Mouse (Mus musculus) forelimb bud, embryonic 11.5 days (tissue): Measurements from ENCODE around the gene Gm10188.

Experiments
- DNase-seq: peaks from one replicate; pipeline ENCODE4 v3.0.0-alpha.2; 2012; ENCODE audit warnings: low read depth, low spot score

Gene Gm10188

DNA sequence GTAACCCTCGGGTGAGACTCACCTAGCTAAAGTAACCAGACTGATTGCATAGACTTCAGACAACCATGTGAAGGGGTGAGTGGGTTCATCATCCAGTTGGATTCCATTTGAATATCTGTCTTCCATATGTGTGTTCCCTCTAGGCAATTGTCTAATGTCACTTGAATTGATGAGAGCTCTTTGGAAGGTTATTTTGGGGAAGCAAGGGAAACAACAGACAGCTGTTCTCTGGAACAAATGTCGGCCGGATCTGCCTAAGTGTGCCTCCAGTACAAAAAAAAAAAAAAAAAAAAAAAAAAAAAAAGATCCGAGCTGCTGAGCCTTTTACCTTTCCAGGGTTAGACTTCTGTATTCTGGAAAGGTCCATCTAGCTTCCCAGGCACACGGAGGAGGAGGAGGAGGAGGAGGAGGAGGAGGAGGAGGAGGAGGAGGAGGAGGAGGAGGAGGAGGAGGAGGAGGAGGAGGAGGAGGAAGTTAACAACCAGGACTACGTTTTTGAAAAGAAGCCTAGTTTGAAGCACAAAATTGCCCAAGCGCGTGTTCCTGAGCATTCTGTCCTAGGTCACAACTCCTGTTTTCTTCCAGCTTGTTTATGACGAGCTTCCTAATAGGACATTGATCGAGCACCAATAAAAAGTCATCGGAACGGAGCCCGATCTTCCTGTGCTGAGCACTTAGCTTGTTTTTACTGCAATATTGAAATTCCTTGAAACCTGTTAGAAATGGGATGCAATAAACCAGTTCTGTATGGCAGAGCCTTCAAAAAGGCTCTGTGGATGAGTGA is 3.1 kb downstream of the Gm10188 start:
- no peak for DNase-seq

DNA sequence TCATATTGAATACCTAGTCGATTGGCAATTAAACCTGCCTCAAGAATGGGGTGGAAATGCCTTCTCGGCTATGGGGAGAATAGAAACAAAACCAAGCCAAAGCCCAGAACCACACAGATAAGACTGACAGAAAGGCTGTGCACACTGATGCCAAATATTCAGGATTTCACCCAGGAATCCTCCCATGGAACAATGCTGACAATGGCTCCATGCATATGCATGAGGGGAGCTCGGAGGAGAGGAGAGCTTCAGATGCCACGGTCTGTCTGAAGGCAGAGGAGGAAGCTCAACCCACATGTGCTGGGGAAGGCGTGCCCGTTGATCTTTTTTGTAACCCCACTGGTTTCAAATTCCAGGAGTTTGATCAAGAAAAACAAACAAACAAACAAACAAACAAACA is 7.4 kb downstream of the Gm10188 start:
- no peak for DNase-seq

DNA sequence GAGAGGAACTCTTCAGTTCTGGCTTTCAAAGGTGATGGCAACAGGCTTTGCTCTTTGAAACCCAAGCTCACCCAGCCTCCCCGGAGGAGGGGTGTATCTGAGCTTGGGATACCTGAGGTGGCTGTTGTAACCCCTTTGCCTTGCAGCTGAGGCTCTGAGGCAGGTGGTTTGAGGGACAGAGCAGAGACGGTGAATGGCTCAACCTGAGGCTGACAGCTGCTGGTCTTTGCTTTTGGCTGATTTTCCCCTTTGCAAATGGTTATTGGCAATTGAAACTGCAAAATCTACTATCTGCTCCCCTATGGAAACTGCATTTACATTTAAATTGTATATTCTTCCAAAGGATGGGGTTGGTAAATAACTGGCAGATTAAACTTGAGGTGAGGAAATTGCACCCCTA is 7.9 kb downstream of the Gm10188 start:
- DNase-seq: no peak

DNA sequence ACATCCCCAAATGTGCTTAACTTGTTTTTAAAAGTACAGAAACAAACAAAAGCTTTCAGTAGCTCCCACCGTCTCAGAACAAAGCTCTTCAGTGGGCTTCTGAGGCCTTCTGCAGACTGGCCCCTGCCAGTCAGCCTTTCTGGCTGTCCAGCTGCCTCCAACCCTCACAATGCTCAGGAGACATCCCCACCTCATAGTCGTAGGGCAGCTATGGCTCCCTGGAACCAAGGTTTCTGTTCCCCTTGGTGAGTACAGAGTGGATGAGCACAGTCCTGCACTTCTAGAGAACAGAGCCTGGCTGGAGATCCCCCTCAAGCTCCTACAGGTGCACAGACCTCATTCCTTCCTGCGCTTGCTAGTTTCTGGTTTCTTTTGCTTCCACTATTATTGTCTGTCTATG is 13.3 kb downstream of the Gm10188 start:
- no peak for DNase-seq

DNA sequence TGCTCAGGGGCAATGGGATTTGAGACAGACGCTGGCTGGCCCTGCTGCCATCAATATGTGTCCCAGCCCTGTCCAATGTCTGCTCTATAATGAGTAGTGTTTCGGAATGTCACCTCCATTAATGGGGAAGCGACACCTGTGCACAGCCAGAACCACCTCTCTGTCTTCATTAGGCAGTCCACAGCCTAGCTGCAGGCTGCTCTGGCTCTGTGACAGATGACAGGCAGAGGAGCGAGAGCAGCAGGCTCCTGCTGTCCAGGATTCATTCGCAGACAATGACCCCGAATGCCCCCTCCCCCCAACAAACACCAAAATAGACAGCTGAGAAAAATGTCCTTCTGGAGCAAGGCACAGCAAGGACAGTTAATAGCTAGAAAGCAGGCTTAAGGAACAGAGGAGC is 16.5 kb downstream of the Gm10188 start:
- DNase-seq: no peak

DNA sequence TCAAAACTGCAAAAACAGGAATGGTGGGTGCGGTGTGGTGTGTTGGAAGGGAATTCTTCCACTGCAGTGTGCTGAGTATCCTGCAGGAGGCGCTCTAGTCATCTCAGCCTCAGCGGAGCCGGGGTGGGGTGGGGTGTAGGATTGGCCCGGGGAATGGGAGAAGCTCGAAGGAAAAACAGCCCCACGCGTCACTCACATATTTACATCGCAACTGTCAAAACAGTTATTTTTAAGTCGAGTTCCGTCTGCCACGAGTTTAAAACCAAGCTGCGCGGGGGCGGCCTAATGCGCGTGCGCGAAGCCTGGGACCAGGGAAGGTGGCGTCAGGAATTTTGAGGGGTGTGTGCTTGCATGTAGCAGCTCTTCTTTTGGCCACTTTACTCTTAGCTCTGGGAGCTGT is 17.3 kb downstream of the Gm10188 start:
- DNase-seq: peak; percentile 49

DNA sequence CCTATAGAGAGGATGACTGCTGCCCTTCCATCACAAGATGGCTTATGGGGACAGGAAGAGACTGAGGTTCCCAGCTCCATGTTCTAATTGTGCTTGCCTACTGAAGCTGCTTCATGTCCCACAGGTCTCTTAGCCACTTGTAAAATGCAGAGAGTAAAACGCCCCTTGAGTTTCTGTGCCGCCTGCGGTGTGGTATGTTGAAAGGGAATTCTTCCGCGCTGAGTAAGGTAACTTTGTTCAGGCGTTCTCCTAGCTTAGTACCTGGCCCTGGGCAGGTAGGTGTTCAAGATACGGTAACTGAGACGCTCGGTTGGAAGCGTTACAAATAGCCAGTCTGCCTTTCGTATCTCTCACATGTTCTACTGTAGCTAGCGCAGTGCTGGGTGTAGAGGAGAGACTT is 17.9 kb downstream of the Gm10188 start:
- DNase-seq: no peak

DNA sequence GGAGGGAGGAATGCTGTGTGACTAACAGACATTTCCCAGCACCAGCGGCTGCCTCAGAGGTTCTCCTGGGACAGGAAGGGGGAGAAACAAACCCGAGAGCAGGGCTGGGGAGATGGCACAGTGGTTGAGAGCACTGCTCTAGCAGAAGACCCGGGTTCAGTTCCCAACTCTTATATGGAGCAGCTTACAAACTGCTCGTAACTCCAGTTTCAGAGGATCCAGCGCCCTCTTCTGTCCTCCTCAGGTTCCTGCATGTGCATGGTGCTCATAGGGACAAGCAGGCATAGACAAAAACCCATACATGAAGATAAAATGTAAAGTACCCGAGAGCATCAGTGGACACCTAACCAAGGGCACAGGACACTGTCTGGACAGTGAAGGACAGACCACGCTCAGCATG is 18.6 kb downstream of the Gm10188 start:
- peak; percentile 51 for DNase-seq

DNA sequence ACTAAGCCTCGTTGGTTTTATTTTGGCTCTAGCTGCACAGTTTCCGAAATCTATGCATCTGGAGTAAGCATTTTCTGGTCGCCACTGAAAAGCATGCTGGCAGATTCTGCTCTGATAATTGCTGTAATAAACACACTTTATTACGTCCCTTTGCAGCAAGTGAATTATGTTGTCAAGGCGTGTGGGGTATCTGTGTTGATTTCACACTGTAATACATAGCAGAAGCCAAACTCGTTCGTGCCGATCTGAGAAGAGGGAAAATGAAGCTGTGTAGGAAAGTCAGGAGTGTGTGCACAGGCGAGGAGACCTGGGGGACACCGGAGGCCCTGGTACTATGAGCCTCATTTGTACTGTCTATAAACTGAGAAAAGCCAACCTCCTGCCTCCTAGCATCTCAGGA is 20.2 kb downstream of the Gm10188 start:
- no peak for DNase-seq

DNA sequence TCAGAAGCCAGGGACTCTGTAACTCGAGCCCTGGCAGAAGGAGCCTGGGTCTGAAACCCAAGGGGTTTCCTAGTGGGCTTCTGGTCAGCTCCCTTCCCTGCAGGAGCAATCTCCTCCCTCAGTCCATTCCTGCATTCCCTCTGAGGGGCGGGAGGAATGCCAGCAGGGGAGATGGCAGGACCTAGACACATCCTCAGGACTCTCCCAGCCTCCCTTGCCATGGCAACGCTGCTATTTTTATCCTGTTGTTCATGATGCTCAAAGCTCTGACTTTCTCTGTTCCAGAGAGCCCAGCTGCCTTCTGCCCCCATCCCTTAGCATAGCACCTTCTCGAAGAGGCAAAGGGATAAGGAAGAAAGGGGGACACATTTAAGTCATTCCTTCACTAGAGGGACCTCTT is 21.4 kb downstream of the Gm10188 start:
- DNase-seq: no peak

DNA sequence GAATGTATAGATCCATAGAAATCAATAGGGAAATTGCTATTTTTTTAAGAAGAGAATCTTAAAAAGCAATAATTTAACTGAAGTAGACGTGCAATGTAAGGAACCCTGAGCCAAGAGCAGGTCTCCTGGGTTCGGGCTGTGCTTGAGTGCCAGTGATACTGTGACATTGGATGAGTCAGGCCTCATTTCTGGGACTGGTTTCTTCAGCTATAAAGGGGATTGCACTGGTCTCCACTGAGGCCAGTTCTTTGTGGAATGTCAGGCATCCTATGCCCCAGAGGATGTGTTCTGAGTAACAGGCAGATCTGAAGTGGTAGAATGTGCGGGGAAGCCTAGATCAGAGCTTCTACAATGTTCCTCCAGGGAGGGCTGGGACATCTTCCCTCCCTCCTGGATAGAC is 22.7 kb downstream of the Gm10188 start:
- no peak for DNase-seq

DNA sequence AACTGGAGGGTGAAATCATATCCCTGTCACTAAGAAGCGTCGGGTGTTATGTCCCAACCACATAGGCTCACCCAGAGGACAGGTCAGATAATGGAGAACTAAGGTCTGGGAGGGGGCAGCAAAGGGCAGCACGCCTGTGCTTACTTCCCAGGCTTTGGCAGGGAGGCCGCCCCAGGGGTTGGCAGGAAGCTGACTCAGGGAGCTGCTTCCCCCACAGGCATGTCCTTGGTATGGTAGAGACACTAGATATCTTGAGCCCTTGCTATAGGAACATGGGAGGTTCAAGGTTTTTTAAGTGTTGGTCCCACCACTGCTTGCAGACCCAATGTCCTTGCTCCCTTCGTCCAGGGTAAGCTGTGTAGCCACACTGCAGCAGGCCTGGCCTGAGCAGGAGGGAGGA is 23.6 kb downstream of the Gm10188 start:
- DNase-seq: no peak

DNA sequence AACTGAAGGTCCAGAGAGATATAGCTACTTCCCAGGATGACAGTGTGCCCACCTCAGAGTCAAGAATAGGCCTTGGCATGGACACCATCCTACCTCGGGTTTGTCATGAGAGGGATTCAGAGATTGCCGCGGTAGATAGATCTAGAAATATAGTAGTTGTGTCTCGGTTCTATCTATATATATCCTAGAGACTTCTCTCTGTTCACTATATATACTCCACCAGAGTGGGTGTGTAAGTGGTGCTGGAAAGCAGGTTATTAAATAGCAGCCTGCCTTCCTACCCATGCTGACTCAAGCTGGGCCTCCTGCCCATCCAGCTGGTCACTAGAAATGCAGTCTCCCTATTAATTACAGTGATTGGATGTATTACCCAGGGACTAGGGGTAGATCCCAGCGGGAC is 26.8 kb downstream of the Gm10188 start:
- DNase-seq: no peak

DNA sequence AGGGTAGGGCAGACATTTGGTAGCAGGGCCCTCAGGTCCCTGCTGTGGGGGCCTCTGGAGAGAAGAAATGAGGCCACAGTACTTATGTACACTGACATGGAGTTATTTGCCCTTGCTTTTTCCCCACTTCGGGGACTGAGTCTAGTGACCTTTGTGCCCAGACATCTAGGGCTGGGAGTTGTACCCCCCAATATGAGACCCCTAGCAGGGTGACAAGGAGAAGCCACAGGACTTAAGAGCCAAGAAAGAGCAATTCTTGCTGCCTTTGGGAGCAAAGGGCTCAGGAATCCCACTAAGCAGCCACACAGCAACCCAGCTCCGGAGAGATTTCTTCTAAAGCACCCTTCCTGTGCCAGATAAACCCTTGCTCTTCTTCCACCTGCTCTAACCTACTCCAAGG is 27.6 kb downstream of the Gm10188 start:
- no peak for DNase-seq

DNA sequence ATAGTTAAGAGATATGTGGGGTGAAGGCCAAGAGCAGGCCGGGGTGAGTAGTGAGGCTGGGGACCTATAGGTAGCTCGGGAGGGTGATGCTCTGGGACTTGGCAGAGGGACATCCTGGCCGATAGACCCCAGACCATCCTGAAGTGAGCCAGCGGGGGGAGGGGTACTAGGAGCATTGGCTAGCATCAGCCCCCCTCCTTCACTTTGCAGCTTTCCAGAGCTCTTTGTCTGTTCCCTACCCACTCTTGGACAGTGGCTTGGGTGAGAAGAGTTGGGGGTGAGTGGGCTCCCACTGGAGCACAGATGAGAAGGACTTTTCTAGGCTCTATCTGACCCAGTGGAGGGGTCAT is 28.1 kb downstream of the Gm10188 start:
- no peak for DNase-seq

DNA sequence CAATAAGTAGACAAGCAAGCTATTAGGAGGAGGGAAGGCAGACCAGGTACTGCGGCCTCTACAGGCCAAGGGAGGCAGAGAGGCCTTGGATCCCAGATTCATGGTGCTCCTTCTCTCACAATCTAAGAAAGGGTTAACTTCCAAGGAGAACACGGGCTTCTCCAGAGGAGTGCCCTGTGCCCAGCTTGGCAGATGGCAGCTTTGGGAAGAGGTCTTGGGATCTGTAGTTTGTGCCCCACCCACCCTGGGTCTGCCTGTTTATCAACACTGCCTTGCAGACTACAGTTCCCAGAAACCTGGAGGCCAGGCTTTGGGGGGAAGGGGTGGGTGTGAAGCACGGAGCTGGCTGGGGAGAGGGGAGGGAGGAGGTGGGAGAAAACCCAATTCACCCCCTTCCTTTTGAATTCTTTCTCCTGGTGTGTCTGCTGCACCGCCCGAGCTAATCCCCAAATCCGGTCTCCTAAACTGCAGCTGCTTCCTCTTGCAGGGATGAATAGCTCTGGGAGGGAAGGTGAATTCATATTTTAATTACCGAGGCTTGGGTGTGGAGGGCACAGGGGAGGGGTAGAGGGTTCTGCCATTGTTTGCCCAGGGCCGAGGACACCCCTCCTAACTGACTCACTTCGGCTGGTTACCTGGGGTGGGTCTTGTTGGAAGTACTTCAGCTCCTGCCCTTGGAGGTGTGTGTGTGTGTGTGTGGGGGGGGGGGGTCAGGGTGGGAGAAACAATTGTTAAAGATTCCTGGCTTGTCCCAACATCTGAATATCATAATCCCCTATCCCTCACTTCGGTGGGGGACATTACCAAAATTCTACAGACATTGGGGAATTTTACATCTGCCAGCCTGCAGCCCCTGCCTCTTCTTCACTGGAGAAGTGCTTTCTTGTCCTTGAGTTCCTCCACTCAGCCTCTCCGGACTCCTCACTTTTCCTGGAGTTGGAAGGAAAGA is 28.7 kb downstream of the Gm10188 start:
- peak; percentile 46 for DNase-seq

DNA sequence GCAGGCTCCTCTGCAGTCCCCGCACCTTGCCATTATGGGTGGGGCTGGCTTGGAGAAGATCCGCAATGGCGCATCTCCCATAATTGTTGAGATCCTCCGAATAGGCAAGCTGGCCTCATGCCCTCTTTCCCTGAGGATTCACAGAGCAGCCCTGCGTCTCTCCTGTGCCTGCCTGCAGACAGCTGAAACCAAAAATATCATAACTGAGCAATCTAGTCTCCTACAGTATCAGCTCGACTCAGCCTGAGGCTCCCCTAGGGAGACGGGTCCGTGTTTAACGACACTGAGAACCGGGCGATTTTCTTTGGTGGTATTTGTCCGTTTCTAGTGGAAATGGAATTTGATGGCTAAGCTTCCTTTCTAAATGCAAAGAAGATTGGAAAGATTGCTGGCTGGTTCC is 29.6 kb downstream of the Gm10188 start:
- no peak for DNase-seq

DNA sequence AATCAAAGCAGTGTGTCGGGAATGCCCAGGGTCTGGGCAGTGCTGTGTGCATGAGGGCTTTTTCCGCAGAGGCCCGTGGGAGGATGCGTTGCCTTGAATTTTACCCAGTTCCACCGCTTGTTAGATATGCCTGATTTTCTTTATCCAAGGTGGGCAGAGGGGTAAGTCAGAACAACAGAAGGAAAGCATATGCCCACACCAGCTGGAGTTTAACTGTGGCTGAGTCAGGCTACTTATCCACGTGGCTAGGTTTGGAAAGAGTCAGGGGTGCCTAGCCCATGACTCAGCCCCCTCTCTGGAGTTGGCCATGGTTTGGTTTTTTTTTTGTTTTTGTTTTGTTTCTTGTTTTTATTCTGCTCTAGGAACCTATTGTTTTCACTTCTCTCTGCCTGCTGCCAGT is 30.3 kb downstream of the Gm10188 start:
- DNase-seq: no peak

DNA sequence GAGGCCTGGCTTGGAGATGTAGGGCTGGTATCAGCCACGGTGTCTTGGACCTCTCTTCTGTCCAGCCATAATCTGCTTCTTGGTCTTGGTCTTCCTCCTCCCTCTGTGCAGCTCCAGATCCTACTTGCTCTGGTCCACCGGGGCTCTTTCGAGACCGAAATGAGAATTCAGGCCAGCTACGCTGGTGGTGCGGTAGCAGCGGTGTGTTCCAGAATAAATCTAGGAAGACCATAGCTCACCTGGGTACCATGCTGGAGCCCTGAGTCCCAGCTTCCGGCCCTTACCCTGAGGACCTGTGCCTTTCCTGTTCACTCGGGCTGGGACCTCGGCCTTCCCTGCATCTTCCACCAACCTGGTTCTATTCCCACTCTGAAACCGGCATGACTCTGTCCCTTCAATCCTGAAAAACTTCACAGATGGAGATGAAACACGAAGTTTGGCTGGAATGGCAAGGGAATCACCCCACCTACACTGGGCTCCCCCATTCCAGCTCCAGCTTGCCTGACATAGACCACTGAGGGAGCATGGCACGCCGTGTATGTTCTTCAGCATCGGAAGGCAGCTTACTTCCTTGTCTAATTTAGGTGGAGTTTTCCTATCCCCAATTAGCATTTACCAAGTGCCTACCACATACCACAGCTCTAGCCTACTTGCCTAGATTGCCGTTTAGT is 31.0 kb downstream of the Gm10188 start:
- no peak for DNase-seq

DNA sequence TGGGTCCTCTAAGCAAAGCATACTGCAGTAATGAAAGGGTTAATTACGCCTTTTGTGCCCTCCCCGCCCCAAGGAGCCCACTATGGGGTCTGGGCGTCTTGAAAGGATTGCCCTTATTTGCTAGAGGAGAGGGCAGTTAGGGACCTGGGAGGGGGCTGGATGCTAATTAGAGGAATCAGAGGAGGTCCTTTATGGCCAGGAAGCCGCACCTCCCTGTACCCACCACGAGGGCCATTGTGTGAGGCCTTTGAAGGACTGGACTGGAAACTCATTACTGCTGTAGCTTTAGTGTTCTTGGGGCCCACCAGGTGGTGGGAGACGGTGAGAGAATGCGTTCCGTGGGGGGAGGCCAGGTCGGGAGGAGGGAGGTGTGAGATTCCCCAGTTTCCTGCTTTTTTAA is 31.9 kb downstream of the Gm10188 start:
- DNase-seq: peak; percentile 63

DNA sequence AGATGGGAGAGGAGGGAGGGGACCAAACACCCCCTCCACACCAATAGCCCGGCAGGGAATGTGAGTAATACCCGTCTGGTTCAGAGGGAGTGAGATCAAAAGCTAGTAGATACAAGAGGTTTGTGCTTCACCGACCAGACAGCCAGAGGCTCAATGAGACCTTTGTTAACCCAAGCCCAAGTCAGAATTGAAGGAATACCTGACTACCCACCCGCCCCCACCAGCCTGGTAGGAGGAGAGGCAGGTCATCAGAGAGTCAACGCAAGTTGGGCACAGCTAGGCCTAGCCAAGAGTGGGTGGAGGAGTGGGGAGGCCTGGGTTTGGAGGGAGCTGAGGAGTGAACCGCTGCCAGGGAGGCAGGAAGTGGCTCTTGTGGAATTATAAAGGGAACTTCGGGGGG is 33.2 kb downstream of the Gm10188 start:
- no peak for DNase-seq

DNA sequence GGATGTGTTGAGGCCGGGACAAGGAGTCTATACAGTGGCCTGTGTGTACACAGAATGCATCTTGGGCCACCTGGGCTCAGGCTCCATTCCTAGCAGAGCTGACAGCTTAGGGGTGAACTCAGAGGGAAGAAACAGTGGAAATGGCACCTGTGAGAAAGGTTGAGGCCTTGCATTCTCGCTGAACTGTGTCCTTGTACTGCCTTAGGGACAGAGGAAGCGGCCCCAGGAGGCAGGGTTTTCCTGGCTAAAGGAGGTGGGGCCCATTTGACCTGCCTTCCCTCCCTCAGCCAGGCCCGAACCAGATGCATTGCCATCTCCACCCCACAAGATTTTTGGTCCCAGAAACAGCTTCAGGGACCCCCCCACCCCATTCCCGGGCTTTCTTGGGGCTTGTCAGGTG is 33.9 kb downstream of the Gm10188 start:
- no peak for DNase-seq

DNA sequence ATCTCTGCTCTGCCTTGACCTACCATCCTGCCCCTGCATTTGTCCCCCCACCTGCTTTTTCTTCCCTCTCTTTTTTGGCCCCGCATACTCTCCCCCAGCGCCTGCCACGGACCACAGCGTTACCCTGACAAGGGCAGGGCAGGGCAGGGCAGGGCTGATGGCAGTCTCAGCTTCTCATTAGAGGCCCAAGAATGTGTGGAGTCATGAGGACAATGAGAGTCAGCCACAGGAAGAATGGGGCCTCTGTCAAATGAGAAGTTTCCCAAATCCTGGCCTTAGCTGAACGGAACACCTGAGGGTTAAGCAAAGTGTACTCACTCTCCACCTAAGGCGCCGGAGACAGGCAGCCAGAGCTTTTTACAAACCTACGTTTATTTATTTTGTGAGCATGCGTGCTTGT is 34.5 kb downstream of the Gm10188 start:
- DNase-seq: no peak
